Mouse (Mus musculus) 3T3-L1 (cell line): ENCODE results near the gene Cyp17a1.

Source experiments
- DNase-seq: peaks from one replicate; pipeline ENCODE4 v3.0.0-alpha.2; 2015; ENCODE audit warnings: low read depth, low spot score

Gene Cyp17a1

DNA sequence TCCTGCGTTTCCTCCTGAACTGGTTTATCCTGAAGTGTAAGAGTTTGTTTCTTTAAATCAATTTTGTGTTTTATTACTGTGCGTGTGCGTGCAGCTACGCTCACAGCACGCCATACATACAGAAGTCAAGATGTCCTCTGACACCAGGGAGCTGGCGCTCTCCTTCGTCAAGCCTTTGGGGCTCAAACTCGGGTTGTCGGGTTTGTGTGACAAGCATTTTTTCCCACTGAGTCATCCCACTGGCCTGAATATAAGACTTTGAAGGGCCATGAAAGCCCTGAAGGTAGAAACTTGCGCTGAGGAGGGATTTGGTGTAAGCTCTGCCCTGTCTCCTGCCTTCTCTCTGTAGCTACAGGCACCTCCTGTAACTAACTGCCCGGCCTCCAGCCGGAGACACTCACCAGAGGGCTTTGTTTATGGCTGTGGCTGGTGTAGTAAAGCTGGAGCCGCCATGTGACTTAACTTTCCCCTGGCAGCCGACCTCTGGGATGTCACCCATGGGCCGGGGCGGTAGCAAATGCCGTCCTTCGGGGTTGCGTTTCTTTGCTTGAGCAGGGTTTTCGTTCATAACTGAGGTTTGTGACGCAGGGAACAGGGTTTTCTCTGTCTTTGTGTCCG lies 30.7 kb downstream of the Cyp17a1 start:
- peak; percentile 76 for DNase-seq

GRCm38 (mm10) chr19:46641420-46642085 lies 31.4 kb downstream of the Cyp17a1 start:
- peak; percentile 44 for DNase-seq

DNA sequence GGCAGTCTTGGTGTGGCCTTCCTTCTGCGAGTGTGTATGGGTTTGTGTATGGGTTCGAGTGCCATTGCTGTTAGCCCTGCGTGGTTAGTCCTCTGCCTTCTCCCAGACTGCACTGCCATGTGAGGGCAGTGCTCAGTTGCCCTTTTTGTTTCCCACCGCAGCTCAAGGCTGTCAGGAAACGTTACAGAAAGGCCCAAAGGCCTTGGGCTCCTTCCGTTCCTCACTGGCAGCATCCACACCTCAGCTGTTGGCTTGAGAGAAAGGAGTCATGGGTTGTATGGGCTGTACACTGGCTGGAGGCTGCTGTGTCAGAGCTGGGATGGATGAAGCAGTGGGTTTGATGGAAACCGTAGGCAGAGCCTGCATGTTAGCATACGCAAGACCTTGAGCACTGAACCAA lies 32.2 kb downstream of the Cyp17a1 start:
- no peak for DNase-seq

GRCm38 (mm10) chr19:46639496-46639895 lies 33.5 kb downstream of the Cyp17a1 start:
- no peak for DNase-seq

DNA sequence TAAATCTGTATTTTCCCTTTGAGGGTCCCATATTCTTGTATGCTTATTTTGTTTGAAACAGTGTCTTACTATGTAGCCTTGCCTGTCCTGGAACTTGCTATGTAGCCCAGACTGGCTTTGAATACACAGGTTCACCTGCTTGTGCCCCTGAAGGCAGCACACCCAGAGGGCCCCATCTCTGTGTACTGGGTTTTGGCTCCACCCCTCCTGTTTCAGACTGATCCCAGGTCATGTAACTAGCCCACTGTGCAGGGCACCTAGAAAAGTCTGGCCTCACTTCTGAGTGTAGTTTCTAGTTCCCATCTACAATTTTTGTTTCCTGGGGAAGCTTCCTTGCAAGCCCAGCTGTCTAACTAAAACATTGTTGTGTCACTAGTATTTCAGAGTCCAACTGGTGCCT lies 33.9 kb downstream of the Cyp17a1 start:
- no peak for DNase-seq

GRCm38 (mm10) chr19:46637598-46637997 lies 35.4 kb downstream of the Cyp17a1 start:
- DNase-seq, result no peak

GRCm38 (mm10) chr19:46635766-46636165 lies 37.2 kb downstream of the Cyp17a1 start:
- no peak for DNase-seq

GRCm38 (mm10) chr19:46631637-46632036 lies 41.3 kb downstream of the Cyp17a1 start:
- DNase-seq, result no peak

- DNase-seq, result no peak
Observed at GRCm38 (mm10) chr19:46629807-46630206, 43.2 kb downstream of the Cyp17a1 start.

DNA sequence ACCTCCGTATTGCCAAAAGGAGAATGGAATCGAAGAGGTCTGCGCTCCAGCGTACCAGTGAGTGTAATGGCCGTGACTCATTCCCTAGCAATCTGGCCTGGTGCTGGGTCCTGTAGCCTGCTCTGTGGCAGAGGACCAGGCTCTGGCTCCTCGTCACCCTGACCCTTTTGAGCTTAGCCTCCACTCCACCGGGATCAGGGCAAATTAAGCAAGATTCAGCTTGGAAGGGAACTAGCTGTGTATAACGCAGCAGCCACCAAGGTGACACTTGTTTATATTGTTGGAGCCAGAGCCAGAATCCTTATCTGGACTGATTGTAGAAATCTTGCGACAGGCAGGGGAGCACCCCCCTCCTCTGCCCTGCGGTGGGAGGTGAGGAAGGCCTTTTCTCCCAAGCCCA lies 44.6 kb downstream of the Cyp17a1 start:
- DNase-seq, result no peak

DNA sequence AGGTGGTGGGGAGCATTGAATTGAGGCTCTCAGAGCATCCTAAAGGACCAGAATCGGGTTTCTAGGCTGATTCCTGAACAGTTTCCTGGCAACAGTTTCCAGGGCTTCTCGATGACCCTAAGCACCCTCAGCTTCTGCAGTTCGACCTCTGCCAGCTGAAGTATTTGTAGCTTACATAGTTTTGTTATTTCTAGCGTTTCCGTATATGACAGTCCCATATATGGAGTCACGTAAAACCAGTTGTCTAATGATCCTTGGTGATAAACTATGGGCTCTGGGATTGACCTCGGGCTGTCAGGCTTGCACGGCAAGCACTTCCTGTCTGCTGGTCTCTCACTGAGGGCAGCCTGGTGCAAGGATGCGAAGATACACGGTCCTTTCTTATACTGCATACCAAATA lies 47.5 kb downstream of the Cyp17a1 start:
- DNase-seq, result no peak

- no peak for DNase-seq
Observed at GRCm38 (mm10) chr19:46625015-46625414, 48.0 kb downstream of the Cyp17a1 start.

GRCm38 (mm10) chr19:46623790-46624772 lies 48.9 kb downstream of the Cyp17a1 start:
- DNase-seq, result no peak

GRCm38 (mm10) chr19:46623194-46623667 lies 49.7 kb downstream of the Cyp17a1 start:
- DNase-seq, result no peak

GRCm38 (mm10) chr19:46622659-46623193 lies 50.2 kb downstream of the Cyp17a1 start:
- no peak for DNase-seq

GRCm38 (mm10) chr19:46621236-46622183 lies 51.5 kb downstream of the Cyp17a1 start:
- no peak for DNase-seq

- DNase-seq, result peak; percentile 28
Observed at GRCm38 (mm10) chr19:46620016-46620808, 52.8 kb downstream of the Cyp17a1 start.

DNA sequence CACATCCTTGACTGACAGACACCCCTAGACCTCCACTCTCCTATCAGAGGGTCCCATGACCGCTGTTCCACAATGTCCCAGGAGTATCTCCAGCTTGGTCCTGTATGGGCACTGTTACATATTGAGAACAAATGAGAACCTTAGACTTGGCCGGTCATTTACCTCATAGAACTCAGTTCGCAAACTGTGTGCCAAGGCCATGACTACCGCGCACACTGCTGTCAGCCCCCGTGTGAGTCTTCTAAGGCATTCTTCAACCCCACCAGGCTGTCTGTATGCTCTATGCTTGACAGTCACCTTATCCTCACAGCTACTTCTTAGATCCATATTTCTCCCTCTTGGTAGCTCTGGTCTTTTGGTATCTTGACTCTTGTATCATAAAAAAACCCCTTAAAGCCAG lies 53.5 kb downstream of the Cyp17a1 start:
- DNase-seq, result no peak

DNA sequence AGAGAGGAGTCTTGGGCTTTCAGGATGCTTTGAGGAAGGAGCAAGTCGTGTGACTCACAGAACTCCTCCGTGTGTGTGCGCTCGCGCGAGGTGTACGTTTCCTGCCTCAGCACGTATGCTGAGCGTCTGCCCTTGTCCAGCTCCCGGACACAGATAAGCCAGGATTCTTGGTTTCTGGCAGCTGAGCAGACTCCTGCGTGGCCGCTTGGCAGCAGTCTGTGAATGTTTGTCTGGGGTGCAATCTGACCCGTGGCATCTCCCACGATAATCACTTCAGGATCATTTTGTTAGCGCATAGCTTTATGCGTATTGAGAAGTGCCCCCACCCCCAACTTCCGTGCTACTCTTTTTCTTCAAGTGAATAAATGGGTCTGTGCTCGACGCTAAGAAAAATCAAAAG lies 54.0 kb downstream of the Cyp17a1 start:
- no peak for DNase-seq

DNA sequence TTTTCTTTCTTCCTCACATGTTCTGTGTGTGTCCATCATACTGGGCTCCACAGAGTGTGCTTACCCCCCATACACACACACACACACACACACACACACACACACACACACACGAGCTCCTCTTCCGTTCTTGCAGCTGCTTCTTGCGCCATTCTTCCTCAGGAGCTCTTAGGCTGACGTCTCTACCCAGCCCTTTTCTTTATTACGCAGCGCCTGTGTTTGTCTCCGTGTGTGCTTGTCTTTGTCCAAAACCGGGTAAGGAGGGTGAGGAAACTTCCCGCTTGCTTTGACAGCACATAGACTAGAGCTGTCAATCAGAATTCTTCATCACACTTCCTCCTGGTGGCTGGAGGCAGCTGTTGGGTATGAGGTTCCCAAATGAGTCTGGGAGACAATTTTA lies 54.6 kb downstream of the Cyp17a1 start:
- DNase-seq, result no peak
